Mouse (Mus musculus) CH12.LX (cell line): ENCODE results near the gene Pyroxd2. TPM values are rescaled to one million over a fixed set of nuclear protein-coding genes. Genes with fewer than 3 reads are reported as not detected.

ENCODE experiments used
- DNase-seq: peaks from one replicate; pipeline ENCODE4 v3.0.0-alpha.2; 2013; ENCODE audit errors: extremely low read depth
- H3K27ac ChIP-seq: 2 replicates; pipeline ENCODE4 v1.5.1; 2012; ENCODE audit warnings: low read depth, mild to moderate bottlenecking, control low read depth, moderate library complexity; ENCODE audit not compliant: insufficient read depth
- H3K27me3 ChIP-seq: replicated peaks from 2 replicates; pipeline ENCODE3; 2012; ENCODE audit warnings: inconsistent platforms
- H3K36me3 ChIP-seq, 2 experiments: replicated peaks in 1 of 2; 2 replicates each; pipeline versions ENCODE3 to v1.6.1; 2012; ENCODE audit warnings: inconsistent platforms in 1 of 2, low read length in 1 of 2, mild to moderate bottlenecking in 1 of 2, mixed read lengths in 1 of 2, moderate library complexity in 1 of 2; ENCODE audit not compliant: control insufficient read depth in 1 of 2, insufficient read depth in 1 of 2
- H3K4me1 ChIP-seq, 2 experiments: 2 replicates each; pipeline ENCODE4 v1.6.1; 2012; ENCODE audit warnings: inconsistent platforms in 1 of 2, moderate library complexity in 1 of 2; ENCODE audit not compliant: insufficient read depth in 2 of 2, control insufficient read depth in 1 of 2
- H3K4me2 ChIP-seq: 2 replicates; pipeline ENCODE4 v1.6.1; 2012; ENCODE audit warnings: low read depth, mild to moderate bottlenecking, control low read depth; ENCODE audit not compliant: poor library complexity, insufficient read depth, severe bottlenecking
- H3K4me3 ChIP-seq, 3 experiments: fragments of 150-350 bp in 1 of 3; sonication (generic) in 1 of 3; replicated peaks in 1 of 3; 2 replicates each; pipeline versions ENCODE3 to v1.5.1; 2011 to 2012; ENCODE audit warnings: low read depth in 2 of 3, low read length in 2 of 3, mild to moderate bottlenecking in 2 of 3, moderate library complexity in 2 of 3, control low read depth in 1 of 3, improper control_type of control experiment in 1 of 3, inconsistent platforms in 1 of 3, mixed read lengths in 1 of 3; ENCODE audit not compliant: poor library complexity in 1 of 3
- H3K79me2 ChIP-seq: replicated peaks from 2 replicates; pipeline ENCODE4 v1.6.1; 2012; ENCODE audit warnings: mild to moderate bottlenecking, moderate library complexity; ENCODE audit not compliant: control insufficient read depth, poor library complexity, insufficient read depth, severe bottlenecking; ENCODE audit errors: extremely low read depth
- H3K9ac ChIP-seq: 2 replicates; pipeline ENCODE4 v1.6.1; 2012; ENCODE audit warnings: low read depth, mild to moderate bottlenecking, control low read depth, moderate library complexity; ENCODE audit not compliant: insufficient read depth
- H3K9me3 ChIP-seq: replicated peaks from 2 replicates; pipeline ENCODE3; 2012; ENCODE audit warnings: low read length, inconsistent platforms, mixed read lengths
- BHLHE40 ChIP-seq: IDR thresholded peaks from 2 replicates; pipeline ENCODE4 v1.6.1; 2011; ENCODE audit warnings: mild to moderate bottlenecking, low read depth, low read length, improper control_type of control experiment
- CHD2 ChIP-seq: IDR thresholded peaks from 2 replicates; pipeline ENCODE4 v1.6.1; 2011; ENCODE audit warnings: low read length, improper control_type of control experiment
- CTCF ChIP-seq, 2 experiments: IDR thresholded peaks in 1 of 2; conservative IDR thresholded peaks in 1 of 2; 2 replicates each; pipeline ENCODE4 v1.5.1; 2011 to 2012; ENCODE audit warnings: low read depth in 2 of 2, low read length in 2 of 2, improper control_type of control experiment in 1 of 2, inconsistent platforms in 1 of 2, mild to moderate bottlenecking in 1 of 2, moderate library complexity in 1 of 2
- ELF1 ChIP-seq: IDR thresholded peaks from 2 replicates; pipeline ENCODE4 v1.6.1; 2014; ENCODE audit warnings: low read depth, mild to moderate bottlenecking, inconsistent platforms, low read length, improper control_type of control experiment
- GABPA ChIP-seq: IDR thresholded peaks from 2 replicates; pipeline ENCODE4 v1.6.1; 2012; ENCODE audit warnings: low read depth, low read length, improper control_type of control experiment, inconsistent platforms; ENCODE audit not compliant: insufficient replicate concordance
- IRF4 ChIP-seq: IDR thresholded peaks from 2 replicates; pipeline ENCODE4 v1.6.1; 2014; ENCODE audit warnings: low read depth, mild to moderate bottlenecking, inconsistent platforms, low read length, improper control_type of control experiment
- JUN ChIP-seq: IDR thresholded peaks from 2 replicates; pipeline ENCODE4 v1.6.1; 2011; ENCODE audit warnings: low read depth, mild to moderate bottlenecking, low read length, improper control_type of control experiment, moderate library complexity; ENCODE audit not compliant: insufficient read depth
- JUND ChIP-seq: conservative IDR thresholded peaks from 2 replicates; pipeline ENCODE4 v1.6.1; 2011; ENCODE audit warnings: low read depth, low read length, improper control_type of control experiment
- MAFK ChIP-seq: IDR thresholded peaks from 2 replicates; pipeline ENCODE4 v1.6.1; 2011; ENCODE audit warnings: low read length, improper control_type of control experiment; ENCODE audit not compliant: insufficient replicate concordance
- MAX ChIP-seq: IDR thresholded peaks from 2 replicates; pipeline ENCODE4 v1.6.1; 2011; ENCODE audit warnings: low read length, improper control_type of control experiment
- MAZ ChIP-seq: IDR thresholded peaks from 2 replicates; pipeline ENCODE4 v1.6.1; 2012; ENCODE audit warnings: low read depth, mild to moderate bottlenecking, inconsistent platforms, low read length, improper control_type of control experiment, moderate library complexity
- MEF2A ChIP-seq: IDR thresholded peaks from 2 replicates; pipeline ENCODE4 v1.6.1; 2014; ENCODE audit warnings: low read depth, mild to moderate bottlenecking, inconsistent platforms, low read length, improper control_type of control experiment, borderline replicate concordance
- MXI1 ChIP-seq: IDR thresholded peaks from 2 replicates; pipeline ENCODE4 v1.6.1; 2011; ENCODE audit warnings: mild to moderate bottlenecking, low read depth, low read length, improper control_type of control experiment
- NRF1 ChIP-seq: IDR thresholded peaks from 2 replicates; pipeline ENCODE4 v1.6.1; 2014; ENCODE audit warnings: low read depth, mild to moderate bottlenecking, inconsistent platforms, low read length, improper control_type of control experiment, moderate library complexity
- POLR2A ChIP-seq: IDR thresholded peaks from 2 replicates; pipeline ENCODE4 v1.6.1; 2011; ENCODE audit warnings: low read depth, mild to moderate bottlenecking, improper control_type of control experiment, low read length
- POLR2AphosphoS2 ChIP-seq: IDR thresholded peaks from 2 replicates; pipeline ENCODE4 v1.6.1; 2011; ENCODE audit warnings: low read depth, low read length, improper control_type of control experiment
- RAD21 ChIP-seq: IDR thresholded peaks from 2 replicates; pipeline ENCODE4 v1.6.1; 2011; ENCODE audit warnings: low read depth, mild to moderate bottlenecking, low read length, improper control_type of control experiment, moderate library complexity
- RCOR1 ChIP-seq: conservative IDR thresholded peaks from 2 replicates; pipeline ENCODE4 v1.6.1; 2012; ENCODE audit warnings: low read depth, mild to moderate bottlenecking, inconsistent platforms, low read length, improper control_type of control experiment
- SMC3 ChIP-seq: IDR thresholded peaks from 2 replicates; pipeline ENCODE4 v1.6.1; 2011; ENCODE audit warnings: low read depth, low read length, improper control_type of control experiment
- TCF12 ChIP-seq: IDR thresholded peaks from 2 replicates; pipeline ENCODE4 v1.6.1; 2014; ENCODE audit warnings: low read depth, mild to moderate bottlenecking, inconsistent platforms, low read length, improper control_type of control experiment
- UBTF ChIP-seq: IDR thresholded peaks from 2 replicates; pipeline ENCODE4 v1.6.1; 2012; ENCODE audit warnings: low read depth, mild to moderate bottlenecking, inconsistent platforms, low read length, improper control_type of control experiment, moderate library complexity
- USF1 ChIP-seq: IDR thresholded peaks from 2 replicates; pipeline ENCODE4 v1.6.1; 2014; ENCODE audit warnings: low read depth, mild to moderate bottlenecking, inconsistent platforms, low read length, improper control_type of control experiment
- USF2 ChIP-seq: conservative IDR thresholded peaks from 2 replicates; pipeline ENCODE4 v1.6.1; 2011; ENCODE audit warnings: low read depth, low read length, improper control_type of control experiment
- ZC3H11A ChIP-seq: IDR thresholded peaks from 2 replicates; pipeline ENCODE4 v1.6.1; 2012; ENCODE audit warnings: low read depth, mild to moderate bottlenecking, inconsistent platforms, low read length, improper control_type of control experiment
- ZKSCAN1 ChIP-seq: IDR thresholded peaks from 2 replicates; pipeline ENCODE4 v1.6.1; 2012; ENCODE audit warnings: low read depth, inconsistent platforms, low read length, improper control_type of control experiment, borderline replicate concordance
- ZMIZ1 ChIP-seq: IDR thresholded peaks from 2 replicates; pipeline ENCODE4 v1.6.1; 2012; ENCODE audit warnings: low read depth, mild to moderate bottlenecking, inconsistent platforms, low read length, improper control_type of control experiment
- ZNF384 ChIP-seq: IDR thresholded peaks from 2 replicates; pipeline ENCODE4 v1.6.1; 2012; ENCODE audit warnings: low read depth, low read length, improper control_type of control experiment, inconsistent platforms
- dilution Hi-C: fragments of 300-500 bp; cut with MboI; formaldehyde crosslinking; loops from 2 replicates; pipeline ENCODE4 v1.14.3; 2020; ENCODE audit warnings: low sequenced_read_pairs; ENCODE audit not compliant: extremely low pct_unique_long_range_greater_than_20kb, extremely low pct_ligation_motif_present
- in situ Hi-C: fragments of 300-500 bp; cut with MboI; formaldehyde crosslinking; loops from 3 replicates; pipeline ENCODE4 v1.14.3; 2019; ENCODE audit warnings: low sequenced_read_pairs, low pct_ligation_motif_present, low pct_unique_long_range_greater_than_20kb, mixed read lengths
- polyA plus RNA-seq: library from polyadenylated mRNA; unstranded; fragments of >175 nt; gene quantifications from 2 replicates; pipeline ENCODE4 v1.2.1, GENCODE M21; 2012; ENCODE audit warnings: low read depth; ENCODE audit not compliant: insufficient read length
- total RNA-seq, 2 experiments: library from RNA; depleted of rRNA; stranded (reverse); fragments of 300-350 nt in 1 of 2; fragments of >200 nt in 1 of 2; gene quantifications; 2 replicates each; pipeline ENCODE4 v1.2.3; 2012 to 2014

Gene Pyroxd2
- total and polyA plus RNA-seq, 3 experiments: 0.10 TPM; not detected in 2

DNA sequence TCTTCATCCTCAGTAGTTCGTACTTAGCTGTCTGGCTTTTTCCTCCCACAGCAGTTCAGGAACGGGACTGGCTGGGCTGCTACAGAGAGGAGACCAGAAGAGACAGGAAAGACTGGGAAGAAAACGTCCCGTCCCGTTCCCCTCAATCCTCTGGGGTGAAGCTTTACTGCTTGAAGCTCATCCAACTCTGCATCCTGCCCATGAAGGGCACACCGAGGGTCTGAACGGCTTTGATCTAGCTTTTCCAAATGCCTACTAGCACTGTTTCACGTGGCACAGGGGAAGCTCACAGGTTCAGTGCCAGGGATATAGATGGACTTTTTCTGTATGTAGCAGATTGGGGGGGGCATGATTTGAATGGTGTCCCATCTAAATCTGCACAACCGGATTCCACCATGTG, 43.2 kb upstream of the Pyroxd2 start:
- DNase-seq: no peak
- Histone ChIP-seq H3K79me2 (no peaks in the 10 kb centered on the region), H3K27ac (no peak overlapping the region), H3K9ac (no peak overlapping the region), H3K27me3 (no peaks in the 10 kb centered on the region), H3K4me3 (no peak overlapping the region), H3K36me3 (no peaks in the 10 kb centered on the region), H3K4me2 (no peak overlapping the region), H3K9me3 (no peaks in the 10 kb centered on the region), H3K4me1 (peaks cover 0 to 4% of the 10 kb centered on the region in 2 experiments; a peak in 2 of 4 replicates)
- dilution Hi-C loops: no loop called here
- TF ChIP-seq ZMIZ1: no peak
- no peak for TF ChIP-seq RAD21
- TF ChIP-seq POLR2A: no peak
- TF ChIP-seq MXI1: no peak
- TF ChIP-seq NRF1: no peak
- no peak for TF ChIP-seq MAZ
- no peak for TF ChIP-seq GABPA
- no peak for TF ChIP-seq POLR2AphosphoS2
- no peak for TF ChIP-seq UBTF
- no peak for TF ChIP-seq JUND
- no peak for TF ChIP-seq IRF4
- TF ChIP-seq ZKSCAN1: no peak
- TF ChIP-seq USF1: no peak
- TF ChIP-seq ZNF384: no peak
- TF ChIP-seq RCOR1: no peak
- in situ Hi-C loops: no loop called here

DNA sequence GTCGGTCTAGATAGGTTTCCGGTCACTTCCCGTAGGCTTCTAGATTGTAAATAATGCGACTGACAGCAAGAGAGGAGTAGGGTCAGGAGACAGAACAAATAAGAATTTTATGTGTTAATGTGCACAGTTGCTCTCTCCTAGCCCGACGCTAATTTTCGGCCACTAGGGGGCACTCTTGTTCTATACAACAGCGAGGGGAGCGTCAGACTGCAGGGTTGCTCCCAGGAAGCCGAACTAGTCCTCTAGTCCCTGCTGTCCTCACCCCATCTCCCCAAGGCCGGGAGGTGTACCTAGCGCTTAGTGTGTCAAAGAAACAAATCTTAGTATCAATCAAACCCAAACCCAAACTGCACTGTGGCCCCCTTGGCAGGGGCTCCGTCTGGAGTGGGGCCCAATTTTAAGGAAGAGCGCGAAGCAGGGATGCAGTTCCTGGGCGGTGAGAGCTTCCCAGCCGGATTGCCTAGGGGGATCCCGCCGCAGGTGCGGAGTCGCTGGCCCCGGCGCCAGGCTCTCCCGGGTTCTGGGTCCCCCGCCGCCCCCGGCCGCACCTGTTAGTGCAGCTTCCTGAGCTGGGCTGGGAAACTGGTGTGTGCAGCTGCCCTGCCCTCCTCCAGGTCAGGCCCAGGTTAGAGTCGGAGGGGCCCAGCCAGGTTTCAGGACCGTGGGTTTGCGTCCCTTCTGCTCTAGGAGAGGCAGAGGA, 42.5 kb upstream of the Pyroxd2 start:
- no peak overlapping the region for H3K9ac ChIP-seq
- no peak for TF ChIP-seq RCOR1
- peak; percentile 33; the same call in 1 of the 2 replicates for TF ChIP-seq ELF1
- TF ChIP-seq ZC3H11A: peak; percentile 63
- TF ChIP-seq JUN: no peak
- TF ChIP-seq SMC3: peak; percentile 86
- peak; percentile 67 to 90 for TF ChIP-seq CTCF (conservative IDR thresholded peaks at IDR 0.05 in 1 of 2, IDR thresholded peaks at IDR 0.05 in 1 of 2; ENCODE audit: low read depth in 2 of 2, low read length in 2 of 2)
- TF ChIP-seq RAD21: peak; percentile 95
- no peak for TF ChIP-seq MAFK
- TF ChIP-seq ZMIZ1: no peak
- TF ChIP-seq TCF12: no peak
- TF ChIP-seq MAX: no peak
- TF ChIP-seq MAZ: no peak
- TF ChIP-seq USF2: no peak
- no peak for TF ChIP-seq ZKSCAN1
- 0 out of 2 replicates have a peak, but pooled peaks have one; percentile 39 for TF ChIP-seq IRF4
- no peak for TF ChIP-seq POLR2A
- no peak for TF ChIP-seq MEF2A
- TF ChIP-seq MXI1: no peak
- TF ChIP-seq BHLHE40: no peak
- TF ChIP-seq UBTF: no peak
- TF ChIP-seq CHD2: no peak
- peak; percentile 81 for DNase-seq
- no peaks in the 10 kb centered on the region for H3K36me3 ChIP-seq
- no peak overlapping the region for H3K27ac ChIP-seq
- H3K4me3 ChIP-seq: no peak overlapping the region
- H3K4me1 ChIP-seq: peaks cover 0 to 4% of the 10 kb centered on the region in 2 experiments; a peak in 2 of 4 replicates
- no peaks in the 10 kb centered on the region for H3K9me3 ChIP-seq
- in situ Hi-C loops: no loop called here
- H3K27me3 ChIP-seq: no peaks in the 10 kb centered on the region
- H3K79me2 ChIP-seq: no peaks in the 10 kb centered on the region
- peak overlapping the region; percentile 48 for H3K4me2 ChIP-seq
- dilution Hi-C loops: no loop called here
